16 mouse cellular contexts compared by ENCODE assay signal in the genomic region with DNA sequence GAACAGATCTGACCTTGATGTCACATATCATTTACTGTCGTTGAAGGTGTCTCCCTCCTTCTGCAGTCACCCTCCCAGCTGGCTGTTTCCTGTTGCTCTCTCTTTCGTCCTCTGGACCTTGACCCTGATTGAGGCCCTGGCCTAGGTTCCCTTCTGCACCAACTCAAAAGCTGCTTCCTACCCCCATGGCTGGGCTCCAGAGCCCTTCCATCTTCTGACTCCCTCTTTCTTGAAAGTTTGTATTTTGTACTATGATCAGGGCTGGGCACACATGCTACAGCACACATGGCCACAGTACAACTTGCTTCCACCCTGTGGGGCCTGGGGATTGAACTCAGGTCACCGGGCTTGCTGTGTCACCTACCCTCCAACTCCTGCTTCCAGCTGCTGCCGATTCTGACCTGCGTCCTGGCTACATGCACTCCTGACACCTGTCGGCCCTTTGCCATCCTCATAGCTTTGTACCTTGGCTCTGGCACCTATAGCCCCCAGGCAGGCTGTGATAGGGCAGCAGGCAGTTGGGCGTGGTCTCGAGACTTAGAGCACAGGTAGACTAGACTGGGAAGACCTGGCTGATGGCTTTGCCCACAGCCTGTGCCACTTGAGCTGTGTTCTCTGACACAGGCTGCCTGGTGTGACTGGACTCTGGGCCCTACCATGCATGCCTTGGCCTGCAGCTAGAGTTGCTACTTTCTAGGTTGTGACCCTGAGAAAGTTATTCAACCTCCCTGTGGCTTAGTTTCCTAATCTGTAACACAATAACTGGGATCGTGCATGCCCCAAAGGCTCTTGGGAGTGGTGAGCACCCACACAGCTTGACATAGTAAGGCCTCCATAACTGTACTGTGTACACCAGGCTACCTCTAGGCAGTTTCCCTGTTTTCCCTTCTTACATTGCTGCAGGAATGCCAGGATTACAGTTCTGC. TPM values are rescaled to one million over a fixed set of nuclear protein-coding genes. Genes with fewer than 3 reads are reported as not detected.
DNase-seq lines count a peak whose midpoint lies in the region; ATAC-seq and TF ChIP-seq lines count a peak whose summit lies in the region.
"Had no signal": no experiment of that assay in that cellular context is flagged by ENCODE, and none has a peak within 500 bp of the region (broad histone marks: within the 10 kb centered on the region; RNA-seq: fewer than 3 reads in every experiment).

No protein-coding gene starts in this region.

- no peak overlapping the region for H3K4me2 ChIP-seq in kidney, embryonic 16.5 days (replicated peaks; ENCODE audit: low read depth, low read length)
- no peak overlapping the region for H3K4me2 ChIP-seq in stomach, embryonic 16.5 days (ENCODE audit: low read depth, low read length)
- no peak overlapping the region for H3K4me2 ChIP-seq in stomach, postnatal 0 days (replicated peaks; ENCODE audit: low read depth)
- H3K4me2 ChIP-seq: embryonic facial prominence, embryonic 12.5 days; stomach, embryonic 15.5 days had no signal

- H3K4me3 ChIP-seq in kidney, embryonic 16.5 days (ENCODE audit: low read length): no peak overlapping the region
- no peak overlapping the region for H3K4me3 ChIP-seq in stomach, embryonic 16.5 days (replicated peaks; ENCODE audit: low read length)
- H3K4me3 ChIP-seq in stomach, postnatal 0 days (ENCODE audit: low read depth, low read length): no peak overlapping the region
- H3K4me3 ChIP-seq: embryonic facial prominence, embryonic 12.5 days; hindbrain, embryonic 10.5 days; midbrain, embryonic 10.5 days; stomach, embryonic 15.5 days had no signal

- peak; percentile 21 for DNase-seq in kidney, adult 18-20 months
- no peak for DNase-seq in stomach, postnatal 0 days (ENCODE audit: low spot score)
- DNase-seq in kidney, postnatal 36 days: peak; percentile 51 to 60
- DNase-seq in lung, postnatal 10 days: no peak
- DNase-seq in gastrocnemius, adult 18-20 months (ENCODE audit: low spot score): no peak
- DNase-seq: forebrain, postnatal 0 days; heart, adult 18-20 months; lung, adult 18-20 months; lung, postnatal 36 days; thymus, postnatal 25 days had no signal

- H3K9me3 ChIP-seq in kidney, embryonic 16.5 days (ENCODE audit: low read length): no peaks in the 10 kb centered on the region
- H3K9me3 ChIP-seq in stomach, embryonic 16.5 days (replicated peaks; ENCODE audit: control insufficient read depth, low read length): no peaks in the 10 kb centered on the region
- no peaks in the 10 kb centered on the region for H3K9me3 ChIP-seq in stomach, postnatal 0 days (ENCODE audit: control insufficient read depth, low read length)
- H3K9me3 ChIP-seq: embryonic facial prominence, embryonic 12.5 days; hindbrain, embryonic 10.5 days; midbrain, embryonic 10.5 days; stomach, embryonic 15.5 days had no signal

- H3K4me1 ChIP-seq in kidney, embryonic 16.5 days (ENCODE audit: insufficient read depth, low read length): peaks cover 3% of the 10 kb centered on the region
- peaks cover 13% of the 10 kb centered on the region for H3K4me1 ChIP-seq in stomach, embryonic 16.5 days (ENCODE audit: control insufficient read depth, insufficient read depth, low read length)
- H3K4me1 ChIP-seq in stomach, postnatal 0 days (replicated peaks; ENCODE audit: control insufficient read depth, insufficient read depth): no peaks in the 10 kb centered on the region

- WGBS in kidney, embryonic 16.5 days: 78% methylated on average over 9 of the region's 9 CpGs
- WGBS in stomach, embryonic 16.5 days: 82% methylated on average over 9 of the region's 9 CpGs
- WGBS in stomach, postnatal 0 days: 75% methylated on average over 9 of the region's 9 CpGs

- no peak overlapping the region for H3K27ac ChIP-seq in kidney, embryonic 16.5 days (ENCODE audit: low read length)
- H3K27ac ChIP-seq in stomach, embryonic 16.5 days (ENCODE audit: low read length): 0 out of 2 replicates have a peak overlapping the region, but pooled peaks have one; percentile 10
- no peak overlapping the region for H3K27ac ChIP-seq in stomach, postnatal 0 days (replicated peaks)
- H3K27ac ChIP-seq: embryonic facial prominence, embryonic 12.5 days; hindbrain, embryonic 10.5 days; midbrain, embryonic 10.5 days; stomach, embryonic 15.5 days had no signal

- no peak for TF ChIP-seq CTCF in stomach, postnatal 0 days (IDR thresholded peaks at IDR 0.05; ENCODE audit: low read depth)

- peaks cover 38% of the 10 kb centered on the region for H3K36me3 ChIP-seq in kidney, embryonic 16.5 days (ENCODE audit: insufficient read depth, low read length)
- H3K36me3 ChIP-seq in stomach, embryonic 16.5 days (ENCODE audit: control insufficient read depth, insufficient read depth, low read length): peaks cover 8% of the 10 kb centered on the region; the same call in 1 of the 2 replicates
- 0 out of 2 replicates have a peak, but pooled peaks cover 3% of the 10 kb centered on the region for H3K36me3 ChIP-seq in stomach, postnatal 0 days (ENCODE audit: control insufficient read depth, insufficient read depth, low read length)

- H3K9ac ChIP-seq in kidney, embryonic 16.5 days (replicated peaks; ENCODE audit: low read length): no peak overlapping the region
- no peak overlapping the region for H3K9ac ChIP-seq in stomach, embryonic 16.5 days (ENCODE audit: low read length)
- no peak overlapping the region for H3K9ac ChIP-seq in stomach, postnatal 0 days (ENCODE audit: low read length)
- H3K9ac ChIP-seq: embryonic facial prominence, embryonic 12.5 days; forebrain, postnatal 0 days; stomach, embryonic 15.5 days had no signal

- ATAC-seq in kidney, embryonic 16.5 days (ENCODE audit: low FRiP score, low TSS enrichment): no peak
- no peak for ATAC-seq in stomach, embryonic 16.5 days (ENCODE audit: insufficient read depth, low FRiP score)
- ATAC-seq in stomach, postnatal 0 days (ENCODE audit: low FRiP score, low TSS enrichment): no peak
- ATAC-seq: forebrain, postnatal 0 days had no signal

- no peak for TF ChIP-seq EP300 in stomach, postnatal 0 days (optimal IDR thresholded peaks at IDR 0.05)

- H3K27me3 ChIP-seq in kidney, embryonic 16.5 days (ENCODE audit: insufficient read depth, low read length): no peaks in the 10 kb centered on the region
- H3K27me3 ChIP-seq in stomach, embryonic 16.5 days (ENCODE audit: control insufficient read depth, insufficient read depth, low read length): no peaks in the 10 kb centered on the region
- H3K27me3 ChIP-seq in stomach, postnatal 0 days (ENCODE audit: control insufficient read depth, insufficient read depth, low read length): no peaks in the 10 kb centered on the region
- H3K27me3 ChIP-seq: embryonic facial prominence, embryonic 12.5 days; stomach, embryonic 15.5 days had no signal

RNA-seq across cellular contexts. Expression of gene Bola3, which starts 6.2 kb away (rescaled TPM):
- polyA plus RNA-seq in kidney, embryonic 16.5 days (2015; fragmentation: Nextera tagmentation; extraction: Ambion mirVana): 136 and 142 TPM in 2 replicates
- polyA plus RNA-seq in stomach, embryonic 16.5 days (2015; fragmentation: Nextera tagmentation; extraction: Ambion mirVana): 121 and 145 TPM in 2 replicates
- 156 and 162 TPM in 2 replicates for polyA plus RNA-seq in stomach, postnatal 0 days (2015; fragmentation: Nextera tagmentation; extraction: Ambion mirVana)
- 100 to 1,000 TPM; 249 to 275 TPM for total RNA-seq in gastrocnemius, adult 18-20 months (2021)

RNA-seq across cellular contexts. Expression of gene Mob1a, which starts 29.3 kb away (rescaled TPM):
- 70.0 and 73.8 TPM in 2 replicates for polyA plus RNA-seq in kidney, embryonic 16.5 days (2015; fragmentation: Nextera tagmentation; extraction: Ambion mirVana)
- polyA plus RNA-seq in stomach, embryonic 16.5 days (2015; fragmentation: Nextera tagmentation; extraction: Ambion mirVana): 67.6 and 67.9 TPM in 2 replicates
- polyA plus RNA-seq in stomach, postnatal 0 days (2015; fragmentation: Nextera tagmentation; extraction: Ambion mirVana): 31.0 and 32.5 TPM in 2 replicates
- 10 to 100 TPM in 1 of 2 experiments, 1 to 10 TPM in 1; 8.0 to 12.4 TPM for total RNA-seq in gastrocnemius, adult 18-20 months (2021)

RNA-seq across cellular contexts. Expression of gene Mthfd2, which starts 29.4 kb away (rescaled TPM):
- 38.5 and 40.5 TPM in 2 replicates for polyA plus RNA-seq in kidney, embryonic 16.5 days (2015; fragmentation: Nextera tagmentation; extraction: Ambion mirVana)
- 29.6 and 35.2 TPM in 2 replicates for polyA plus RNA-seq in stomach, embryonic 16.5 days (2015; fragmentation: Nextera tagmentation; extraction: Ambion mirVana)
- 21.1 and 23.0 TPM in 2 replicates for polyA plus RNA-seq in stomach, postnatal 0 days (2015; fragmentation: Nextera tagmentation; extraction: Ambion mirVana)
- total RNA-seq in gastrocnemius, adult 18-20 months (2021): 1 to 10 TPM; 3.0 to 3.2 TPM

Comparison
In these comparisons a context has a peak if more than half of its experiments do, and no peak if none do; other contexts are left out.
1. DNase-seq: peak in kidney, adult 18-20 months (single experiment) and kidney, postnatal 36 days (2 of 2); none in stomach, postnatal 0 days (single experiment), lung, postnatal 10 days (single experiment) and gastrocnemius, adult 18-20 months (single experiment).